Comparison of ENCODE assay signal across 7 mouse cellular contexts in genomic region chrX:93911087-93911840, GRCm38 (mm10). TPM values are rescaled to one million over a fixed set of nuclear protein-coding genes. Genes with fewer than 3 reads are reported as not detected.
DNase-seq lines count a peak whose midpoint lies in the region; ATAC-seq and TF ChIP-seq lines count a peak whose summit lies in the region.

No protein-coding gene starts in this region.

- H3K4me1 ChIP-seq in hindbrain, embryonic 14.5 days (replicated peaks; ENCODE audit: control insufficient read depth, insufficient read depth, low read length): no peaks in the 10 kb centered on the region

- intact Hi-C loops in left cerebral cortex, adult 2 months (cut with DNase I): loop anchor here (5.0 kb wide), 1 partner anchor 121 kb away; no protein-coding TSS in a partner anchor

- WGBS in hindbrain, embryonic 14.5 days: 29% methylated on average over 21 of the region's 21 CpGs

- peak; percentile 80 for DNase-seq in ZHBTc4 (ENCODE audit: low read depth, low spot score)
- DNase-seq in cerebellum, postnatal 14 days: peak; percentile 66 to 67
- DNase-seq in frontal cortex, postnatal 36 days (ENCODE audit: low spot score in 2 of 2): peak; percentile 33 to 54
- DNase-seq in hindbrain, embryonic 14.5 days (ENCODE audit: low spot score): peak; percentile 60
- peak; percentile 47 to 53 for DNase-seq in left cerebral cortex, adult 2 months (ENCODE audit: extremely low spot score in 1 of 2, low spot score in 2 of 2)
- peak; percentile 46 to 67 for DNase-seq in right cerebral cortex, postnatal 10 days (ENCODE audit: low spot score in 2 of 2)

- peak; percentile 78 for TF ChIP-seq CTCF in left cerebral cortex, adult 2 months (IDR thresholded peaks at IDR 0.05)

- peak overlapping the region; percentile 42; the same call in 1 of the 2 replicates for H3K9ac ChIP-seq in hindbrain, embryonic 14.5 days

- H3K27ac ChIP-seq in hindbrain, embryonic 14.5 days: no peak overlapping the region
- H3K27ac ChIP-seq in left cerebral cortex, adult 2 months: no peak overlapping the region

- ATAC-seq in hindbrain, embryonic 14.5 days (ENCODE audit: low FRiP score): peak; percentile 74; the same call in 1 of the 2 replicates
- ATAC-seq in megakaryocyte, adult 5-6 weeks (ENCODE audit: poor library complexity, severe bottlenecking): peak; percentile 75

- H3K27me3 ChIP-seq in hindbrain, embryonic 14.5 days (ENCODE audit: control insufficient read depth, insufficient read depth, low read length): no peaks in the 10 kb centered on the region

- no peaks in the 10 kb centered on the region for H3K36me3 ChIP-seq in hindbrain, embryonic 14.5 days (replicated peaks; ENCODE audit: control insufficient read depth, insufficient read depth)

- H3K9me3 ChIP-seq in hindbrain, embryonic 14.5 days (ENCODE audit: control insufficient read depth, low read length): no peaks in the 10 kb centered on the region

- peak overlapping the region; percentile 26; the same call in 1 of the 2 replicates for H3K4me3 ChIP-seq in hindbrain, embryonic 14.5 days (replicated peaks; ENCODE audit: low read length)
- no peak overlapping the region for H3K4me3 ChIP-seq in left cerebral cortex, adult 2 months

- peak overlapping the region; percentile 51 for H3K4me2 ChIP-seq in hindbrain, embryonic 14.5 days (replicated peaks)

RNA-seq across cellular contexts. Expression of gene AU015836, which starts 57.2 kb away (rescaled TPM):
- not detected in 2 replicates for polyA plus RNA-seq in hindbrain, embryonic 14.5 days (2014; fragmentation: Nextera tagmentation; extraction: Ambion mirVana)
- not detected for total RNA-seq in left cerebral cortex, adult 2 months (2021)
- total RNA-seq in megakaryocyte, adult 5-6 weeks (2015): not detected in 2 replicates
- 0.48 TPM in 1 of 2 replicates, not detected in the other for total RNA-seq in megakaryocyte, adult 5-6 weeks (2017)
